Mouse (Mus musculus) B cell, adult 2 months (primary cell): Measurements from ENCODE around the gene Armc3.

Experiments
- DNase-seq, 2 experiments: peaks; one replicate each; pipeline ENCODE4 v3.0.0; 2022

The Armc3 gene

GRCm38 (mm10) chr2:19198452-19199365, at the start of gene Armc3:
Gene Armc3, plus strand, starts transcription at chr2:19199302.
- DNase-seq = peak; percentile 48 to 57

GRCm38 (mm10) chr2:19152687-19153086, 46.4 kb upstream of the Armc3 start:
- DNase-seq = no peak

- DNase-seq = peak; percentile 37 to 54
These were observed 42.9 kb upstream of the Armc3 start for GRCm38 (mm10) chr2:19156176-19156575.

- DNase-seq = no peak
These were observed 39.6 kb upstream of the Armc3 start for GRCm38 (mm10) chr2:19159539-19159938.

GRCm38 (mm10) chr2:19160368-19161114, 38.6 kb upstream of the Armc3 start:
- no peak for DNase-seq

- no peak for DNase-seq
These were observed 34.9 kb upstream of the Armc3 start for GRCm38 (mm10) chr2:19164234-19164633.

GRCm38 (mm10) chr2:19176827-19177236, 22.3 kb upstream of the Armc3 start:
- DNase-seq = no peak

GRCm38 (mm10) chr2:19199366-19199853, 308 bp downstream of the Armc3 start:
- DNase-seq = no peak

- DNase-seq = no peak
These were observed 1.0 kb downstream of the Armc3 start for GRCm38 (mm10) chr2:19200112-19200511.

- DNase-seq = no peak
These were observed 2.6 kb downstream of the Armc3 start for GRCm38 (mm10) chr2:19201682-19202081.

- DNase-seq = no peak
These were observed 35.2 kb downstream of the Armc3 start for GRCm38 (mm10) chr2:19234305-19234704.

GRCm38 (mm10) chr2:19235193-19235592, 36.1 kb downstream of the Armc3 start:
- DNase-seq = no peak

GRCm38 (mm10) chr2:19235614-19236013, 36.5 kb downstream of the Armc3 start:
- DNase-seq = no peak

GRCm38 (mm10) chr2:19238771-19239170, 39.7 kb downstream of the Armc3 start:
- DNase-seq = peak; percentile 13 to 14

- DNase-seq = no peak
These were observed 50.5 kb downstream of the Armc3 start for GRCm38 (mm10) chr2:19249611-19250010.

- no peak for DNase-seq
These were observed 55.9 kb downstream of the Armc3 start for GRCm38 (mm10) chr2:19255037-19255436.

GRCm38 (mm10) chr2:19257255-19257654, 58.2 kb downstream of the Armc3 start:
- no peak for DNase-seq

- no peak for DNase-seq
These were observed 61.3 kb downstream of the Armc3 start for GRCm38 (mm10) chr2:19260399-19260798.

GRCm38 (mm10) chr2:19263375-19263774, 64.3 kb downstream of the Armc3 start:
- peak; percentile 18 to 31 for DNase-seq

- no peak for DNase-seq
These were observed 66.7 kb downstream of the Armc3 start for GRCm38 (mm10) chr2:19265834-19266233.

GRCm38 (mm10) chr2:19267396-19267795, 68.3 kb downstream of the Armc3 start:
- no peak for DNase-seq

GRCm38 (mm10) chr2:19269955-19270354, 70.9 kb downstream of the Armc3 start:
- peak in 1 of 2 experiments; percentile 9 for DNase-seq

GRCm38 (mm10) chr2:19270709-19271120, 71.6 kb downstream of the Armc3 start:
- no peak for DNase-seq

- DNase-seq = no peak
These were observed 75.5 kb downstream of the Armc3 start for GRCm38 (mm10) chr2:19274583-19274982.
